Mouse (Mus musculus): Measurements from ENCODE around the gene Tmem259. TPM values are rescaled to one million over a fixed set of nuclear protein-coding genes. Genes with fewer than 3 reads are reported as not detected.

Tmem259 gene
- total and polyA plus RNA-seq, 3 experiments: 41.6 to 264 (median 79.8) TPM

- Histone ChIP-seq H3K27me3 (ENCODE audit: insufficient read depth, low read length) (no peaks in the 10 kb centered on the region), H3K4me3 (ENCODE audit: low read depth, low read length) (no peak overlapping the region; the same call in 1 of the 2 replicates), H3K36me3 (replicated peaks) (peaks cover 61% of the 10 kb centered on the region), H3K4me1 (ENCODE audit: insufficient read depth, low read depth, low read length) (peaks cover 77% of the 10 kb centered on the region), H3K9me3 (replicated peaks) (no peaks in the 10 kb centered on the region)
- no peak for TF ChIP-seq GATA2 (IDR thresholded peaks at IDR 0.05; ENCODE audit: borderline replicate concordance, low read depth, low read length)
- no peak for TF ChIP-seq TAL1 (conservative IDR thresholded peaks at IDR 0.05; ENCODE audit: low read depth, low read length)
- no peak for TF ChIP-seq CTCF (IDR thresholded peaks at IDR 0.05; ENCODE audit: low read depth, low read length)
- TF ChIP-seq GATA1 (IDR thresholded peaks at IDR 0.05; ENCODE audit: borderline replicate concordance, low read length): no peak
- TF ChIP-seq POLR2AphosphoS5 (IDR thresholded peaks at IDR 0.05; ENCODE audit: insufficient replicate concordance, low read depth, low read length): no peak
- no peak for ATAC-seq (ENCODE audit: extremely low read depth, insufficient number of reproducible peaks, low FRiP score, poor library complexity, severe bottlenecking)
- no peak for DNase-seq (ENCODE audit: low spot score)
Measured at GRCm38 (mm10) chr10:79929967-79930825, 53.9 kb downstream of the Tmem259 start.

GRCm38 (mm10) chr10:79928907-79929701, 55.0 kb downstream of the Tmem259 start:
- peaks cover 72% of the 10 kb centered on the region for H3K4me1 ChIP-seq (ENCODE audit: insufficient read depth, low read depth, low read length)
- no peaks in the 10 kb centered on the region for H3K27me3 ChIP-seq (ENCODE audit: insufficient read depth, low read length)

GRCm38 (mm10) chr10:79928030-79928694, 56.0 kb downstream of the Tmem259 start:
- Histone ChIP-seq H3K4me1 (ENCODE audit: insufficient read depth, low read depth, low read length) (peaks cover 68% of the 10 kb centered on the region), H3K4me3 (ENCODE audit: low read depth, low read length) (peak overlapping the region; percentile 95), H3K36me3 (replicated peaks) (peaks cover 41% of the 10 kb centered on the region), H3K27me3 (ENCODE audit: insufficient read depth, low read length) (no peaks in the 10 kb centered on the region), H3K9me3 (replicated peaks) (no peaks in the 10 kb centered on the region)
- DNase-seq (ENCODE audit: low spot score) (peak; percentile 69), ATAC-seq (ENCODE audit: extremely low read depth, insufficient number of reproducible peaks, low FRiP score, poor library complexity, severe bottlenecking) (no peak)
- no peak for TF ChIP-seq GATA1 (IDR thresholded peaks at IDR 0.05; ENCODE audit: borderline replicate concordance, low read length)
- TF ChIP-seq POLR2AphosphoS5 (IDR thresholded peaks at IDR 0.05; ENCODE audit: insufficient replicate concordance, low read depth, low read length): no peak
- no peak for TF ChIP-seq TAL1 (conservative IDR thresholded peaks at IDR 0.05; ENCODE audit: low read depth, low read length)
- no peak for TF ChIP-seq GATA2 (IDR thresholded peaks at IDR 0.05; ENCODE audit: borderline replicate concordance, low read depth, low read length)

More at GRCm38 (mm10) chr10:79928907-79929701, 55.0 kb downstream of the Tmem259 start:
- no peaks in the 10 kb centered on the region for H3K9me3 ChIP-seq (replicated peaks)
- peaks cover 50% of the 10 kb centered on the region for H3K36me3 ChIP-seq (replicated peaks)
- TF ChIP-seq TAL1 (conservative IDR thresholded peaks at IDR 0.05; ENCODE audit: low read depth, low read length) (no peak), GATA2 (IDR thresholded peaks at IDR 0.05; ENCODE audit: borderline replicate concordance, low read depth, low read length) (no peak), GATA1 (IDR thresholded peaks at IDR 0.05; ENCODE audit: borderline replicate concordance, low read length) (no peak), CTCF (IDR thresholded peaks at IDR 0.05; ENCODE audit: low read depth, low read length) (no peak), POLR2AphosphoS5 (IDR thresholded peaks at IDR 0.05; ENCODE audit: insufficient replicate concordance, low read depth, low read length) (no peak)
- DNase-seq (ENCODE audit: low spot score) (no peak), ATAC-seq (ENCODE audit: extremely low read depth, insufficient number of reproducible peaks, low FRiP score, poor library complexity, severe bottlenecking) (no peak)
- peak overlapping the region; percentile 95 for H3K4me3 ChIP-seq (ENCODE audit: low read depth, low read length)

DNA sequence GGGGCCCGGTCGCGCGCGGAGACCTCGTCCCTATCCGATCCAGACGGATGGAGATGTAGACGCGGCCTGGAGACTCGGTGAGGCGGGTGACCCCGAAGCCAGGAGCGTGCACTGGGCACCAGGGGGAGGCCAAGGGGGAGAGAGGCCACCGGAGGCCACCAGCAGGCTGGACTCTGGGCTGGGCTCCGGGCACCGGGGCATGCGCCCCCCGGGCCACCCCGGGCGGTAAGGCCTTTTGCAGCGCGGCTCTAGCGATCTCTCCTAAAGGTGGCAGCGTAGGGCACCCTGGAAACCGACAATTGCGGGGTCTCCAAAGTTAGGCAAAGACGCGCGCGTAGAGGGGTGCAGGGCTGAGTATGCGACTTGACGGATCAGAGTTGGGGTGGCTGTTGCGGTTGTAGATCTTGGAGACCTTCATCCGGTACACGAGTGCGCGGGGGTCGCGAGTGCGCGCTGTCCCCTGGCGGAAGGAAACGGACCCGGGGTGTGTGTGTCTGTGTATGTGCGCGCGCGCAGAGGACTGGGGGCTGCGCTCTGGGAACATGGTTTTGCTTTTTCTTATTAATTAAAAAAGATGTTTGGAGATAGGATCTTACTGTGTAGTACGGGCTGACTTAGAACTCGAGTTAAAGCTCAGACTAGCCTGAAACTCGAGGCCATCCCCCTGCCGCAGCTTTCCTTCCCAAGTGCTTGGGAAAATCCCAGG, 56.7 kb downstream of the Tmem259 start:
- TF ChIP-seq CTCF (IDR thresholded peaks at IDR 0.05; ENCODE audit: low read depth, low read length) (no peak), TAL1 (conservative IDR thresholded peaks at IDR 0.05; ENCODE audit: low read depth, low read length) (no peak), POLR2AphosphoS5 (IDR thresholded peaks at IDR 0.05; ENCODE audit: insufficient replicate concordance, low read depth, low read length) (no peak), GATA1 (IDR thresholded peaks at IDR 0.05; ENCODE audit: borderline replicate concordance, low read length) (no peak), GATA2 (IDR thresholded peaks at IDR 0.05; ENCODE audit: borderline replicate concordance, low read depth, low read length) (no peak)
- H3K4me1 ChIP-seq (ENCODE audit: insufficient read depth, low read depth, low read length): peaks cover 61% of the 10 kb centered on the region
- DNase-seq (ENCODE audit: low spot score): peak; percentile 58
- H3K9me3 ChIP-seq (replicated peaks): no peaks in the 10 kb centered on the region
- H3K36me3 ChIP-seq (replicated peaks): peaks cover 34% of the 10 kb centered on the region
- no peak for ATAC-seq (ENCODE audit: extremely low read depth, insufficient number of reproducible peaks, low FRiP score, poor library complexity, severe bottlenecking)
- H3K27me3 ChIP-seq (ENCODE audit: insufficient read depth, low read length): no peaks in the 10 kb centered on the region
- H3K4me3 ChIP-seq (ENCODE audit: low read depth, low read length): peak overlapping the region; percentile 95

GRCm38 (mm10) chr10:79926491-79927323, 57.4 kb downstream of the Tmem259 start, which contains the start of gene Arid3a:
TSS of gene Arid3a (plus strand) at chr10:79927043.
- peak within 1 kb of the TSS; percentile 95 for H3K4me3 ChIP-seq (ENCODE audit: low read depth, low read length)
- H3K27me3 ChIP-seq (ENCODE audit: insufficient read depth, low read length): no peaks in the 10 kb centered on the region
- peak; percentile 59 for ATAC-seq (ENCODE audit: extremely low read depth, insufficient number of reproducible peaks, low FRiP score, poor library complexity, severe bottlenecking)
- H3K4me1 ChIP-seq (ENCODE audit: insufficient read depth, low read depth, low read length): peaks cover 54% of the 10 kb centered on the region
- peaks cover 26% of the 10 kb centered on the region for H3K36me3 ChIP-seq (replicated peaks)
- TF ChIP-seq POLR2AphosphoS5 (IDR thresholded peaks at IDR 0.05; ENCODE audit: insufficient replicate concordance, low read depth, low read length): no peak
- no peak for TF ChIP-seq TAL1 (conservative IDR thresholded peaks at IDR 0.05; ENCODE audit: low read depth, low read length)
- no peak for TF ChIP-seq GATA2 (IDR thresholded peaks at IDR 0.05; ENCODE audit: borderline replicate concordance, low read depth, low read length)
- TF ChIP-seq GATA1 (IDR thresholded peaks at IDR 0.05; ENCODE audit: borderline replicate concordance, low read length): no peak
- TF ChIP-seq CTCF (IDR thresholded peaks at IDR 0.05; ENCODE audit: low read depth, low read length): no peak
- DNase-seq (ENCODE audit: low spot score): peak; percentile 91
- peaks cover 1% of the 10 kb centered on the region for H3K9me3 ChIP-seq (replicated peaks)
